Mouse (Mus musculus) urinary bladder, postnatal 10 days (tissue): ENCODE data around the gene Lypd4.
"Not testable (repeated sequence)": the region's sequence is repeated elsewhere in the genome, so short reads cannot be mapped to it uniquely, and the experiment has no call there.

Experiments used
- DNase-seq: peaks from one replicate; pipeline ENCODE4 v3.0.0; 2022; ENCODE audit warnings: low spot score

Gene Lypd4

GRCm38 (mm10) chr7:24869532-24870165, at the start of gene Lypd4, which contains the start of gene Dmrtc2:
Gene Lypd4 (minus strand): TSS chr7:24869941.
Gene Dmrtc2 (plus strand): TSS chr7:24870057.
- no peak for DNase-seq

GRCm38 (mm10) chr7:24918763-24919323, 49.1 kb upstream of the Lypd4 start:
- no peak for DNase-seq

GRCm38 (mm10) chr7:24912480-24912879, 42.7 kb upstream of the Lypd4 start:
- DNase-seq = no peak

GRCm38 (mm10) chr7:24907211-24907748, 37.5 kb upstream of the Lypd4 start:
- DNase-seq = no peak

GRCm38 (mm10) chr7:24906551-24906950, 36.8 kb upstream of the Lypd4 start:
- no peak for DNase-seq

GRCm38 (mm10) chr7:24904936-24905335, 35.2 kb upstream of the Lypd4 start:
- DNase-seq = no peak

- peak; percentile 86 for DNase-seq
Measured at GRCm38 (mm10) chr7:24904070-24904483, 34.3 kb upstream of the Lypd4 start.

GRCm38 (mm10) chr7:24903444-24903825, 33.7 kb upstream of the Lypd4 start:
- DNase-seq = no peak

GRCm38 (mm10) chr7:24902630-24903443, 33.1 kb upstream of the Lypd4 start, which contains the start of gene Arhgef1:
Gene Arhgef1 (plus strand): TSS chr7:24902912.
- no peak for DNase-seq

- no peak for DNase-seq
Measured at GRCm38 (mm10) chr7:24902264-24902629, 32.5 kb upstream of the Lypd4 start.

GRCm38 (mm10) chr7:24901842-24902241, 32.1 kb upstream of the Lypd4 start:
- no peak for DNase-seq

GRCm38 (mm10) chr7:24901114-24901513, 31.4 kb upstream of the Lypd4 start:
- DNase-seq = no peak

GRCm38 (mm10) chr7:24897959-24898358, 28.2 kb upstream of the Lypd4 start:
- no peak for DNase-seq

- DNase-seq = no peak
Measured at GRCm38 (mm10) chr7:24897224-24897623, 27.5 kb upstream of the Lypd4 start, which contains the start of gene Cd79a. Gene Cd79a (plus strand): TSS chr7:24897381.

- DNase-seq = no peak
Measured at GRCm38 (mm10) chr7:24896269-24896668, 26.5 kb upstream of the Lypd4 start.

- DNase-seq = not testable (repeated sequence)
Measured at GRCm38 (mm10) chr7:24895749-24896148, 26.0 kb upstream of the Lypd4 start.

- no peak for DNase-seq
Measured at GRCm38 (mm10) chr7:24892125-24892583, 22.4 kb upstream of the Lypd4 start.

GRCm38 (mm10) chr7:24891241-24892124, 21.7 kb upstream of the Lypd4 start:
- no peak for DNase-seq

GRCm38 (mm10) chr7:24890281-24891216, 20.8 kb upstream of the Lypd4 start:
- no peak for DNase-seq

- DNase-seq = no peak
Measured at GRCm38 (mm10) chr7:24889431-24890220, 19.9 kb upstream of the Lypd4 start.
